In genomic region chr12:100198967-100199660, GRCm38 (mm10) we compare ENCODE assay signal across 8 mouse cellular contexts. TPM values are rescaled to one million over a fixed set of nuclear protein-coding genes. Genes with fewer than 3 reads are reported as not detected.
A peak's percentile ranks its signal among the peaks of the same experiment; 100 is the strongest.
DNase-seq lines count a peak whose midpoint lies in the region; ATAC-seq and TF ChIP-seq lines count a peak whose summit lies in the region.

Gene Calm1, plus strand, starts transcription at chr12:100199435.

- H3K9me3 ChIP-seq in embryonic facial prominence, embryonic 15.5 days (replicated peaks): no peaks in the 10 kb centered on the region
- no peaks in the 10 kb centered on the region for H3K9me3 ChIP-seq in limb, embryonic 15.5 days
- no peaks in the 10 kb centered on the region for H3K9me3 ChIP-seq in midbrain, postnatal 0 days (ENCODE audit: low read length)

- H3K4me1 ChIP-seq in bone marrow, adult 2 months (ENCODE audit: control insufficient read depth, insufficient read depth, low read length): no peaks in the 10 kb centered on the region; the same call in 1 of the 2 replicates
- peaks cover 27% of the 10 kb centered on the region for H3K4me1 ChIP-seq in embryonic facial prominence, embryonic 15.5 days
- peaks cover 34% of the 10 kb centered on the region for H3K4me1 ChIP-seq in limb, embryonic 15.5 days
- peaks cover 13% of the 10 kb centered on the region for H3K4me1 ChIP-seq in midbrain, postnatal 0 days (ENCODE audit: insufficient read depth, low read length)

- TF ChIP-seq CTCF in bone marrow, adult 2 months (IDR thresholded peaks at IDR 0.05; ENCODE audit: control insufficient read depth, insufficient read depth, low read length): peak; percentile 31; the same call in 1 of the 2 replicates
- peak; percentile 30 for TF ChIP-seq CTCF in midbrain, postnatal 0 days (IDR thresholded peaks at IDR 0.05)

- TF ChIP-seq POLR2A in bone marrow, adult 2 months (IDR thresholded peaks at IDR 0.05; ENCODE audit: borderline replicate concordance, control insufficient read depth, low read depth, low read length): peak; percentile 100

- H3K27ac ChIP-seq in bone marrow, adult 2 months (ENCODE audit: control insufficient read depth, insufficient read depth, low read depth, low read length, poor library complexity): peak within 1 kb of the TSS; percentile 85
- H3K27ac ChIP-seq in embryonic facial prominence, embryonic 15.5 days (replicated peaks): peak within 1 kb of the TSS; percentile 92
- peak within 1 kb of the TSS; percentile 91 for H3K27ac ChIP-seq in limb, embryonic 15.5 days
- H3K27ac ChIP-seq in midbrain, postnatal 0 days (ENCODE audit: low read depth, low read length): peak within 1 kb of the TSS; percentile 91

- DNase-seq in B cell, adult 2 months: peak; percentile 96 to 97
- peak; percentile 91 for DNase-seq in heart, adult 8-10 months (ENCODE audit: low spot score)
- DNase-seq in kidney, adult 8-10 months: peak; percentile 88 to 90
- DNase-seq in midbrain, postnatal 0 days (ENCODE audit: low spot score): peak; percentile 95
- peak; percentile 94 to 96 for DNase-seq in spleen, postnatal 10 days (ENCODE audit: low spot score in 2 of 2)

- WGBS in bone marrow, adult 2 months: under 1% methylated on average over 57 of the region's 58 CpGs
- WGBS in embryonic facial prominence, embryonic 15.5 days: under 1% methylated on average over 58 of the region's 58 CpGs
- under 1% methylated on average over 58 of the region's 58 CpGs for WGBS in limb, embryonic 15.5 days
- WGBS in midbrain, postnatal 0 days: under 1% methylated on average over 47 of the region's 58 CpGs

- H3K9ac ChIP-seq in embryonic facial prominence, embryonic 15.5 days: peak within 1 kb of the TSS; percentile 91
- H3K9ac ChIP-seq in limb, embryonic 15.5 days: peak within 1 kb of the TSS; percentile 93
- H3K9ac ChIP-seq in midbrain, postnatal 0 days (replicated peaks; ENCODE audit: low read length, poor library complexity, severe bottlenecking): peak within 1 kb of the TSS; percentile 91

- peak within 1 kb of the TSS; percentile 86 for H3K4me2 ChIP-seq in embryonic facial prominence, embryonic 15.5 days (replicated peaks)
- H3K4me2 ChIP-seq in limb, embryonic 15.5 days: peak within 1 kb of the TSS; percentile 90
- peak within 1 kb of the TSS; percentile 91 for H3K4me2 ChIP-seq in midbrain, postnatal 0 days (ENCODE audit: low read depth, low read length, poor library complexity, severe bottlenecking)

- no peaks in the 10 kb centered on the region for H3K27me3 ChIP-seq in embryonic facial prominence, embryonic 15.5 days
- H3K27me3 ChIP-seq in limb, embryonic 15.5 days: no peaks in the 10 kb centered on the region
- no peaks in the 10 kb centered on the region for H3K27me3 ChIP-seq in midbrain, postnatal 0 days (ENCODE audit: insufficient read depth, low read length)

- peak within 1 kb of the TSS; percentile 98 for H3K4me3 ChIP-seq in bone marrow, adult 2 months (replicated peaks; ENCODE audit: control insufficient read depth, low read depth, low read length)
- peak within 1 kb of the TSS; percentile 95 for H3K4me3 ChIP-seq in embryonic facial prominence, embryonic 15.5 days (replicated peaks)
- H3K4me3 ChIP-seq in limb, embryonic 15.5 days: peak within 1 kb of the TSS; percentile 100
- H3K4me3 ChIP-seq in midbrain, postnatal 0 days (ENCODE audit: low read depth, low read length): peak within 1 kb of the TSS; percentile 99

- ATAC-seq in embryonic facial prominence, embryonic 15.5 days (ENCODE audit: insufficient number of reproducible peaks, low FRiP score, low TSS enrichment, low read depth): peak; percentile 89
- ATAC-seq in limb, embryonic 15.5 days (ENCODE audit: insufficient number of reproducible peaks, low FRiP score, low TSS enrichment, low read depth): peak; percentile 86
- peak; percentile 89 for ATAC-seq in midbrain, postnatal 0 days (ENCODE audit: low FRiP score)

- H3K36me3 ChIP-seq in embryonic facial prominence, embryonic 15.5 days: peaks cover 10% of the 10 kb centered on the region
- H3K36me3 ChIP-seq in limb, embryonic 15.5 days: peaks cover 17% of the 10 kb centered on the region
- H3K36me3 ChIP-seq in midbrain, postnatal 0 days (ENCODE audit: insufficient read depth, low read length): peaks cover 14% of the 10 kb centered on the region

RNA-seq across cellular contexts. Expression of gene Calm1, which starts in this region (rescaled TPM):
- 105 and 143 TPM in 2 replicates for polyA plus RNA-seq in bone marrow, adult 2 months (2011; ENCODE audit: insufficient read depth, insufficient read length, low replicate concordance, missing spikeins)
- polyA plus RNA-seq in embryonic facial prominence, embryonic 15.5 days (2015; fragmentation: Nextera tagmentation; extraction: Ambion mirVana): 1,372 and 1,471 TPM in 2 replicates
- total RNA-seq in heart, adult 8-10 months (2022): 100 to 1,000 TPM; 183 to 222 (median 211) TPM
- 1,371 and 1,465 TPM in 2 replicates for polyA plus RNA-seq in limb, embryonic 15.5 days (2015; fragmentation: Nextera tagmentation; extraction: Ambion mirVana)
- total RNA-seq in midbrain, postnatal 0 days (2014; rRNA removed): 1,086 and 1,419 TPM in 2 replicates
- 4,369 and 4,581 TPM in 2 replicates for polyA plus RNA-seq in midbrain, postnatal 0 days (2015; fragmentation: Nextera tagmentation; extraction: Ambion mirVana)

Comparison
In these comparisons a context has a peak if more than half of its experiments do, and no peak if none do; other contexts are left out.
1. Peak in every context shown above with its lines: DNase-seq, ATAC-seq, H3K4me3 ChIP-seq and H3K27ac ChIP-seq.